Comparison of ENCODE assay signal across 10 mouse cellular contexts in genomic region chr10:60371596-60372386, GRCm38 (mm10). TPM values are rescaled to one million over a fixed set of nuclear protein-coding genes. Genes with fewer than 3 reads are reported as not detected.
A peak's percentile ranks its signal among the peaks of the same experiment; 100 is the strongest.
DNase-seq lines count a peak whose midpoint lies in the region; ATAC-seq and TF ChIP-seq lines count a peak whose summit lies in the region.
"Had no signal": no experiment of that assay in that cellular context is flagged by ENCODE, and none has a peak within 500 bp of the region (broad histone marks: within the 10 kb centered on the region; RNA-seq: fewer than 3 reads in every experiment).

No protein-coding gene starts in this region.

- no peaks in the 10 kb centered on the region for H3K9me3 ChIP-seq in liver, embryonic 15.5 days (replicated peaks)
- no peaks in the 10 kb centered on the region for H3K9me3 ChIP-seq in hindbrain, embryonic 16.5 days (ENCODE audit: control insufficient read depth, low read length)
- H3K9me3 ChIP-seq: hindbrain, embryonic 15.5 days had no signal

- no peak for TF ChIP-seq CTCF in gastrocnemius, adult 2 months (IDR thresholded peaks at IDR 0.05)
- no peak for TF ChIP-seq CTCF in spleen, adult 2 months (IDR thresholded peaks at IDR 0.05; ENCODE audit: extremely low read depth, insufficient read depth, insufficient read length, insufficient replicate concordance)

- ATAC-seq in liver, embryonic 15.5 days (ENCODE audit: insufficient read depth): no peak
- no peak for ATAC-seq in hindbrain, embryonic 16.5 days

- peak overlapping the region; percentile 29 for H3K4me2 ChIP-seq in liver, embryonic 15.5 days
- H3K4me2 ChIP-seq in hindbrain, embryonic 16.5 days (ENCODE audit: low read length): no peak overlapping the region
- H3K4me2 ChIP-seq: hindbrain, embryonic 15.5 days had no signal

- H3K36me3 ChIP-seq in liver, embryonic 15.5 days (replicated peaks): peaks cover 9% of the 10 kb centered on the region; the same call in 1 of the 2 replicates
- peaks cover 2% of the 10 kb centered on the region; the same call in 1 of the 2 replicates for H3K36me3 ChIP-seq in spleen, adult 2 months (ENCODE audit: control insufficient read depth, insufficient read depth, low read length)
- H3K36me3 ChIP-seq in hindbrain, embryonic 16.5 days (ENCODE audit: control insufficient read depth, insufficient read depth, low read length): no peaks in the 10 kb centered on the region
- H3K36me3 ChIP-seq: hindbrain, embryonic 15.5 days had no signal

- no peak overlapping the region for H3K9ac ChIP-seq in liver, embryonic 15.5 days
- H3K9ac ChIP-seq in hindbrain, embryonic 16.5 days (ENCODE audit: low read depth, low read length): no peak overlapping the region
- H3K9ac ChIP-seq: hindbrain, embryonic 15.5 days had no signal

- WGBS in liver, embryonic 15.5 days (ENCODE audit: insufficient replicate concordance): 23% methylated on average over 5 of the region's 5 CpGs
- 11% methylated on average over 5 of the region's 5 CpGs for WGBS in spleen, adult 2 months
- WGBS in hindbrain, embryonic 16.5 days: 83% methylated on average over 5 of the region's 5 CpGs

- no peaks in the 10 kb centered on the region for H3K27me3 ChIP-seq in liver, embryonic 15.5 days
- H3K27me3 ChIP-seq in spleen, adult 2 months (ENCODE audit: control insufficient read depth, insufficient read depth, low read length): no peaks in the 10 kb centered on the region
- no peaks in the 10 kb centered on the region for H3K27me3 ChIP-seq in hindbrain, embryonic 16.5 days (replicated peaks; ENCODE audit: control insufficient read depth, insufficient read depth, low read length)
- H3K27me3 ChIP-seq: hindbrain, embryonic 15.5 days had no signal

- no peak for TF ChIP-seq POLR2A in spleen, adult 2 months (IDR thresholded peaks at IDR 0.05; ENCODE audit: low read depth, low read length)

- H3K4me1 ChIP-seq in liver, embryonic 15.5 days (replicated peaks): peaks cover 27% of the 10 kb centered on the region
- H3K4me1 ChIP-seq in spleen, adult 2 months (ENCODE audit: control insufficient read depth, insufficient read depth, insufficient read length): peaks cover 32% of the 10 kb centered on the region; the same call in 1 of the 2 replicates
- H3K4me1 ChIP-seq in hindbrain, embryonic 16.5 days (ENCODE audit: control insufficient read depth, insufficient read depth, low read depth, low read length): no peaks in the 10 kb centered on the region; the same call in 1 of the 2 replicates

- no peak for DNase-seq in gastrocnemius, adult 2 months
- no peak for DNase-seq in gastrocnemius, adult 8-10 months (ENCODE audit: low spot score in 2 of 2)
- peak; percentile 68 to 72 for DNase-seq in B cell, adult 2 months
- DNase-seq in spleen, adult 2 months (ENCODE audit: low read depth in 1 of 2, low spot score in 2 of 2): peak in 1 of 2 experiments; percentile 63
- no peak for DNase-seq in urinary bladder, postnatal 14 days (ENCODE audit: low spot score)
- no peak for DNase-seq in kidney, postnatal 25 days
- DNase-seq: midbrain, embryonic 14.5 days had no signal

- H3K4me3 ChIP-seq in gastrocnemius, adult 2 months: no peak overlapping the region
- H3K4me3 ChIP-seq in liver, embryonic 15.5 days (replicated peaks): no peak overlapping the region
- 0 out of 2 replicates have a peak overlapping the region, but pooled peaks have one; percentile 3 for H3K4me3 ChIP-seq in spleen, adult 2 months (ENCODE audit: extremely low read depth, insufficient read depth, insufficient read length)
- no peak overlapping the region for H3K4me3 ChIP-seq in hindbrain, embryonic 16.5 days (ENCODE audit: low read length)
- H3K4me3 ChIP-seq: hindbrain, embryonic 15.5 days had no signal

- peak overlapping the region; percentile 53 for H3K27ac ChIP-seq in gastrocnemius, adult 2 months
- H3K27ac ChIP-seq in liver, embryonic 15.5 days (replicated peaks): peak overlapping the region; percentile 46
- peak overlapping the region; percentile 92 for H3K27ac ChIP-seq in spleen, adult 2 months (ENCODE audit: insufficient read depth, low read length)
- no peak overlapping the region for H3K27ac ChIP-seq in hindbrain, embryonic 16.5 days (ENCODE audit: low read depth, low read length)
- H3K27ac ChIP-seq: hindbrain, embryonic 15.5 days had no signal

- intact Hi-C loops in gastrocnemius, adult 2 months (cut with DNase I): no loop called here

RNA-seq across cellular contexts. Expression of gene Vsir, which starts 25.1 kb away (rescaled TPM):
- total RNA-seq in gastrocnemius, adult 2 months (2021): 1 to 10 TPM; 6.2 to 6.4 TPM
- 1 to 10 TPM; 2.3 to 5.2 (median 3.8) TPM for total RNA-seq in gastrocnemius, adult 8-10 months (2022)
- 11.0 and 11.4 TPM in 2 replicates for polyA plus RNA-seq in liver, embryonic 15.5 days (2015; fragmentation: Nextera tagmentation; extraction: Ambion mirVana)
- polyA plus RNA-seq in spleen, adult 2 months (2012; rRNA removed): 155 TPM in 2 replicates
- polyA plus RNA-seq in hindbrain, embryonic 16.5 days (2015; fragmentation: Nextera tagmentation; extraction: Ambion mirVana): 2.4 TPM in 2 replicates

RNA-seq across cellular contexts. Expression of gene Gm17455, which starts 27.7 kb away (rescaled TPM):
- total RNA-seq in gastrocnemius, adult 2 months (2021): under 1 TPM in 1 of 2 experiments, not detected in 1; 0.31 TPM
- total RNA-seq in gastrocnemius, adult 8-10 months (2022): not detected
- 0.22 TPM in 1 of 2 replicates, not detected in the other for polyA plus RNA-seq in liver, embryonic 15.5 days (2015; fragmentation: Nextera tagmentation; extraction: Ambion mirVana)
- polyA plus RNA-seq in spleen, adult 2 months (2012; rRNA removed): 1.3 and 2.3 TPM in 2 replicates
- 13.3 and 14.0 TPM in 2 replicates for polyA plus RNA-seq in hindbrain, embryonic 16.5 days (2015; fragmentation: Nextera tagmentation; extraction: Ambion mirVana)

Comparison
In these comparisons a context has a peak if more than half of its experiments do, and no peak if none do; other contexts are left out.
1. DNase-seq: peak in B cell, adult 2 months (2 of 2); none in gastrocnemius, adult 2 months (single experiment), gastrocnemius, adult 8-10 months (0 of 2), urinary bladder, postnatal 14 days (single experiment) and kidney, postnatal 25 days (0 of 2).
2. RNA of gene Vsir, which starts 25.1 kb away (polyA plus RNA-seq): 155 TPM in spleen, adult 2 months; 11.0 to 11.4 TPM in liver, embryonic 15.5 days and 2.4 TPM in hindbrain, embryonic 16.5 days; every median in the first group is over 10 times any median in the second.